Mouse (Mus musculus): ENCODE measurements around the gene R3hdm4. TPM values are rescaled to one million over a fixed set of nuclear protein-coding genes. Genes with fewer than 3 reads are reported as not detected.

R3hdm4 gene
- polyA plus RNA-seq, 1 experiment from 2014 or later = 108 TPM

- Histone ChIP-seq H3K4me3 (replicated peaks) (no peak overlapping the region), H3K4me2 (replicated peaks) (no peak overlapping the region), H3K9ac (no peak overlapping the region), H3K27ac (no peak overlapping the region), H3K4me1 (replicated peaks) (peaks cover 14% of the 10 kb centered on the region; the same call in 1 of the 2 replicates), H3K9me3 (no peaks in the 10 kb centered on the region), H3K36me3 (peaks cover 3% of the 10 kb centered on the region), H3K27me3 (replicated peaks) (no peaks in the 10 kb centered on the region)
- WGBS = 32% methylated on average over 4 of the region's 4 CpGs
- ATAC-seq = no peak
Observed at GRCm38 (mm10) chr10:79956643-79957154, 35.7 kb upstream of the R3hdm4 start.

- H3K9ac ChIP-seq = 0 out of 2 replicates have a peak overlapping the region, but pooled peaks have one; percentile 17
- H3K4me1 ChIP-seq (replicated peaks) = 0 out of 2 replicates have a peak, but pooled peaks cover 8% of the 10 kb centered on the region
- H3K9me3 ChIP-seq = no peaks in the 10 kb centered on the region
- H3K4me3 ChIP-seq (replicated peaks) = no peak overlapping the region
- H3K36me3 ChIP-seq = peaks cover 13% of the 10 kb centered on the region
- WGBS = 74% methylated on average over 9 of the region's 9 CpGs
- no peak for ATAC-seq
- no peaks in the 10 kb centered on the region for H3K27me3 ChIP-seq (replicated peaks)
- no peak overlapping the region for H3K4me2 ChIP-seq (replicated peaks)
- 0 out of 2 replicates have a peak overlapping the region, but pooled peaks have one; percentile 9 for H3K27ac ChIP-seq
Observed at GRCm38 (mm10) chr10:79955691-79956090, 34.7 kb upstream of the R3hdm4 start.

- Histone ChIP-seq H3K27me3 (replicated peaks) (no peaks in the 10 kb centered on the region), H3K4me2 (replicated peaks) (no peak overlapping the region), H3K36me3 (peaks cover 26% of the 10 kb centered on the region), H3K4me1 (replicated peaks) (0 out of 2 replicates have a peak, but pooled peaks cover 7% of the 10 kb centered on the region), H3K4me3 (replicated peaks) (no peak overlapping the region), H3K9me3 (no peaks in the 10 kb centered on the region), H3K9ac (no peak overlapping the region), H3K27ac (no peak overlapping the region)
- no peak for ATAC-seq
- 85% methylated on average over 6 of the region's 6 CpGs for WGBS
Observed at GRCm38 (mm10) chr10:79953946-79954345, 32.9 kb upstream of the R3hdm4 start.

- Histone ChIP-seq H3K27ac (no peak overlapping the region), H3K4me2 (replicated peaks) (no peak overlapping the region), H3K4me3 (replicated peaks) (no peak overlapping the region), H3K27me3 (replicated peaks) (no peaks in the 10 kb centered on the region), H3K36me3 (peaks cover 34% of the 10 kb centered on the region), H3K9ac (no peak overlapping the region), H3K9me3 (no peaks in the 10 kb centered on the region), H3K4me1 (replicated peaks) (peaks cover 22% of the 10 kb centered on the region)
- ATAC-seq = no peak
- 82% methylated on average over 18 of the region's 18 CpGs for WGBS
Observed at GRCm38 (mm10) chr10:79950661-79951060, 29.7 kb upstream of the R3hdm4 start.

GRCm38 (mm10) chr10:79949873-79950272 is 28.9 kb upstream of the R3hdm4 start:
- no peak overlapping the region for H3K4me2 ChIP-seq (replicated peaks)
- peaks cover 34% of the 10 kb centered on the region for H3K36me3 ChIP-seq
- 63% methylated on average over 4 of the region's 4 CpGs for WGBS
- no peak overlapping the region for H3K4me3 ChIP-seq (replicated peaks)
- H3K9me3 ChIP-seq = no peaks in the 10 kb centered on the region
- no peak for ATAC-seq
- peaks cover 30% of the 10 kb centered on the region for H3K4me1 ChIP-seq (replicated peaks)
- no peaks in the 10 kb centered on the region for H3K27me3 ChIP-seq (replicated peaks)
- no peak overlapping the region for H3K27ac ChIP-seq
- H3K9ac ChIP-seq = no peak overlapping the region

GRCm38 (mm10) chr10:79947502-79947901 is 26.5 kb upstream of the R3hdm4 start:
- WGBS = 63% methylated on average over 6 of the region's 6 CpGs
- Histone ChIP-seq H3K9ac (0 out of 2 replicates have a peak overlapping the region, but pooled peaks have one; percentile 31), H3K36me3 (peaks cover 32% of the 10 kb centered on the region), H3K9me3 (no peaks in the 10 kb centered on the region), H3K27me3 (replicated peaks) (no peaks in the 10 kb centered on the region), H3K27ac (peak overlapping the region; percentile 92), H3K4me2 (replicated peaks) (peak overlapping the region; percentile 49), H3K4me3 (replicated peaks) (peak overlapping the region; percentile 22; the same call in 1 of the 2 replicates), H3K4me1 (replicated peaks) (peaks cover 36% of the 10 kb centered on the region)
- no peak for ATAC-seq

GRCm38 (mm10) chr10:79946752-79947322 is 25.8 kb upstream of the R3hdm4 start:
- no peaks in the 10 kb centered on the region for H3K27me3 ChIP-seq (replicated peaks)
- H3K4me3 ChIP-seq (replicated peaks) = peak overlapping the region; percentile 22
- peak overlapping the region; percentile 49 for H3K4me2 ChIP-seq (replicated peaks)
- ATAC-seq = peak; percentile 56
- no peaks in the 10 kb centered on the region for H3K9me3 ChIP-seq
- H3K36me3 ChIP-seq = peaks cover 35% of the 10 kb centered on the region
- peak overlapping the region; percentile 31; the same call in 1 of the 2 replicates for H3K9ac ChIP-seq
- 8% methylated on average over 7 of the region's 7 CpGs for WGBS
- H3K27ac ChIP-seq = peak overlapping the region; percentile 92
- peaks cover 36% of the 10 kb centered on the region for H3K4me1 ChIP-seq (replicated peaks)

- ATAC-seq = peak; percentile 26; the same call in 1 of the 2 replicates
- Histone ChIP-seq H3K9ac (peak overlapping the region; percentile 36), H3K27ac (peak overlapping the region; percentile 92), H3K4me3 (replicated peaks) (peak overlapping the region; percentile 22; the same call in 1 of the 2 replicates), H3K4me1 (replicated peaks) (peaks cover 36% of the 10 kb centered on the region), H3K27me3 (replicated peaks) (no peaks in the 10 kb centered on the region), H3K4me2 (replicated peaks) (peak overlapping the region; percentile 49), H3K9me3 (no peaks in the 10 kb centered on the region), H3K36me3 (peaks cover 27% of the 10 kb centered on the region)
- 25% methylated on average over 16 of the region's 16 CpGs for WGBS
Observed at GRCm38 (mm10) chr10:79945507-79946234, 24.7 kb upstream of the R3hdm4 start.

GRCm38 (mm10) chr10:79943471-79943901 is 22.5 kb upstream of the R3hdm4 start:
- peaks cover 37% of the 10 kb centered on the region for H3K4me1 ChIP-seq (replicated peaks)
- H3K4me2 ChIP-seq (replicated peaks) = peak overlapping the region; percentile 49
- 40% methylated on average over 9 of the region's 9 CpGs for WGBS
- no peaks in the 10 kb centered on the region for H3K9me3 ChIP-seq
- no peak overlapping the region for H3K4me3 ChIP-seq (replicated peaks)
- no peak overlapping the region for H3K9ac ChIP-seq
- peak; percentile 85 for ATAC-seq
- 0 out of 2 replicates have a peak, but pooled peaks cover 10% of the 10 kb centered on the region for H3K36me3 ChIP-seq
- H3K27me3 ChIP-seq (replicated peaks) = no peaks in the 10 kb centered on the region
- peak overlapping the region; percentile 92 for H3K27ac ChIP-seq

GRCm38 (mm10) chr10:79942988-79943387 is 22.0 kb upstream of the R3hdm4 start:
- H3K9me3 ChIP-seq = no peaks in the 10 kb centered on the region
- H3K9ac ChIP-seq = 0 out of 2 replicates have a peak overlapping the region, but pooled peaks have one; percentile 15
- peak overlapping the region; percentile 92 for H3K27ac ChIP-seq
- ATAC-seq = peak; percentile 0; the same call in 1 of the 2 replicates
- peaks cover 12% of the 10 kb centered on the region; the same call in 1 of the 2 replicates for H3K36me3 ChIP-seq
- H3K27me3 ChIP-seq (replicated peaks) = no peaks in the 10 kb centered on the region
- no peak overlapping the region; the same call in 1 of the 2 replicates for H3K4me2 ChIP-seq (replicated peaks)
- peaks cover 41% of the 10 kb centered on the region for H3K4me1 ChIP-seq (replicated peaks)
- H3K4me3 ChIP-seq (replicated peaks) = no peak overlapping the region
- 63% methylated on average over 1 of the region's 1 CpGs for WGBS

- H3K9me3 ChIP-seq = no peaks in the 10 kb centered on the region
- no peaks in the 10 kb centered on the region for H3K27me3 ChIP-seq (replicated peaks)
- no peak overlapping the region for H3K9ac ChIP-seq
- ATAC-seq = no peak
- peaks cover 41% of the 10 kb centered on the region for H3K4me1 ChIP-seq (replicated peaks)
- peaks cover 18% of the 10 kb centered on the region for H3K36me3 ChIP-seq
- H3K4me2 ChIP-seq (replicated peaks) = no peak overlapping the region
- H3K27ac ChIP-seq = peak overlapping the region; percentile 11; the same call in 1 of the 2 replicates
- no peak overlapping the region for H3K4me3 ChIP-seq (replicated peaks)
- WGBS = 64% methylated on average over 7 of the region's 7 CpGs
Observed at GRCm38 (mm10) chr10:79940749-79941148, 19.7 kb upstream of the R3hdm4 start.
